Mouse (Mus musculus): ENCODE data around the gene Chpf. TPM values are rescaled to one million over a fixed set of nuclear protein-coding genes. Genes with fewer than 3 reads are reported as not detected.

The Chpf gene
- polyA plus RNA-seq, 1 experiment from 2014 or later: 25.2 TPM

DNA sequence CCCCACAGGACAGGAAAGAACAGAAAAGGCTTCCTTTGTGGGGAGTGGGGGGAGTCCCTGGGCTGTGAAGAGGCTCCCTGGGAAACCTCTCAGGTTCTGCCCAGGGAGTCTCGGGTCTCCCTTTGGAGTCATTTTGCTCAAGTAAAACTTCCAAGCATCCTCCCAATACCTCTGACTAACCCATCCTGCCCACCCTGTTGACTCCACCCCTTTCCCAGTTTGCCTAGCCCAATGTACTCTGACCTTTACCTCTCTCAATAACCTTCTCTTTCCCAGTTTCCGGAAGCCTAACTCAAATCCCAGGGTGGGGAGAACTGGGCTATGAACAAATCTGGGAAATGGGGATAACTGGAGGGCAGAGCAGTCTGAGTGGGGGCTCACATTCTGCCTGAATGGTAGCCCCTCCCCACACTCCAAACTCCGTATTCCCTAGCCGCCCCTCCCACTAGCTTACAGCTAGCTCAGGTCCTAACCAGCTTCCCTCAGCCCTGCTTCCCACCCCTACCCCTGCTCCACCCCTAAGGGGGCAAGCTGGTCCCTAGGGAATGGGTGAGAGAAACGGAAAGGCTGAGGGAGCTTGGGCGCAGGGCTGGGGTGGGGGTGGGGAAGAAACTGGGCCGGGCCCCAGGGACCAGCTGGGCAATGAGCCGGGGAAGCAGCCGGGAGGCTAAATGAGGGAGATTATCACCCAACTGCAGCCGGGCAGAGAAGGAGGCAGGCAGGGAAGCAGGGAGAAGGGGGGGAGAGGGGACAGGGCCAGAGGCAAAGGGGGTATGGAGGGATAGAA lies 31.6 kb downstream of the Chpf start:
- Histone ChIP-seq H3K4me3 (ENCODE audit: low read length) (peak overlapping the region; percentile 22; the same call in 1 of the 2 replicates), H3K4me2 (ENCODE audit: low read depth, low read length) (peak overlapping the region; percentile 37), H3K27me3 (replicated peaks; ENCODE audit: control insufficient read depth, insufficient read depth, low read length) (peaks cover 67% of the 10 kb centered on the region), H3K36me3 (ENCODE audit: control insufficient read depth, insufficient read depth, low read length) (no peaks in the 10 kb centered on the region), H3K27ac (ENCODE audit: low read length) (no peak overlapping the region), H3K9ac (ENCODE audit: low read depth, low read length) (peak overlapping the region; percentile 57), H3K4me1 (ENCODE audit: control insufficient read depth, insufficient read depth, low read length) (peaks cover 52% of the 10 kb centered on the region), H3K9me3 (ENCODE audit: control insufficient read depth, low read length) (no peaks in the 10 kb centered on the region)
- no peak for ATAC-seq
- 6% methylated on average over 10 of the region's 10 CpGs for WGBS

DNA sequence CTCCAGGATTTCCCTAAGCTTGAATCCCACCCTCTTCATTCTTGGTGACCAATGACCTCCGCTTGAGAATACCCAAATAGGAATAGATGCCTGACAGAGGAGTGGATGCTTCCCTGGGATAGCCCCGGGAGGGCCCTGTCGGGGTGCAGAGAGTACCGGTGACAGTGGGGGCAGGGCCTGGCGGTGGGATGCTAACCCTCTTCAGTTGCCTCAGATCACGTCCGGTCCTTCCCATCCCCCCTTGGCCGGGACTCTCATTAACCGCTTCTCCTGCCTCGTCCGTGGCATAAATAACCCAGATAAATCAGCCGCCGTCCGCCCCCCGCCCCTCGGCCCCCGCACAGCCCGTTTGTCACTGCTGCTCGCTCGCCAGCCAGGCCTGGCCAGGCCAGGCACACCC lies 32.5 kb downstream of the Chpf start:
- Histone ChIP-seq H3K36me3 (ENCODE audit: control insufficient read depth, insufficient read depth, low read length) (no peaks in the 10 kb centered on the region), H3K27ac (ENCODE audit: low read length) (no peak overlapping the region; the same call in 1 of the 2 replicates), H3K9ac (ENCODE audit: low read depth, low read length) (no peak overlapping the region; the same call in none of the 2 replicates), H3K9me3 (ENCODE audit: control insufficient read depth, low read length) (no peaks in the 10 kb centered on the region), H3K4me3 (ENCODE audit: low read length) (peak overlapping the region; percentile 2; the same call in 1 of the 2 replicates), H3K27me3 (replicated peaks; ENCODE audit: control insufficient read depth, insufficient read depth, low read length) (peaks cover 61% of the 10 kb centered on the region), H3K4me2 (ENCODE audit: low read depth, low read length) (0 out of 2 replicates have a peak overlapping the region, but pooled peaks have one; percentile 23), H3K4me1 (ENCODE audit: control insufficient read depth, insufficient read depth, low read length) (peaks cover 52% of the 10 kb centered on the region)
- WGBS: 6% methylated on average over 20 of the region's 20 CpGs
- ATAC-seq: peak; percentile 20

DNA sequence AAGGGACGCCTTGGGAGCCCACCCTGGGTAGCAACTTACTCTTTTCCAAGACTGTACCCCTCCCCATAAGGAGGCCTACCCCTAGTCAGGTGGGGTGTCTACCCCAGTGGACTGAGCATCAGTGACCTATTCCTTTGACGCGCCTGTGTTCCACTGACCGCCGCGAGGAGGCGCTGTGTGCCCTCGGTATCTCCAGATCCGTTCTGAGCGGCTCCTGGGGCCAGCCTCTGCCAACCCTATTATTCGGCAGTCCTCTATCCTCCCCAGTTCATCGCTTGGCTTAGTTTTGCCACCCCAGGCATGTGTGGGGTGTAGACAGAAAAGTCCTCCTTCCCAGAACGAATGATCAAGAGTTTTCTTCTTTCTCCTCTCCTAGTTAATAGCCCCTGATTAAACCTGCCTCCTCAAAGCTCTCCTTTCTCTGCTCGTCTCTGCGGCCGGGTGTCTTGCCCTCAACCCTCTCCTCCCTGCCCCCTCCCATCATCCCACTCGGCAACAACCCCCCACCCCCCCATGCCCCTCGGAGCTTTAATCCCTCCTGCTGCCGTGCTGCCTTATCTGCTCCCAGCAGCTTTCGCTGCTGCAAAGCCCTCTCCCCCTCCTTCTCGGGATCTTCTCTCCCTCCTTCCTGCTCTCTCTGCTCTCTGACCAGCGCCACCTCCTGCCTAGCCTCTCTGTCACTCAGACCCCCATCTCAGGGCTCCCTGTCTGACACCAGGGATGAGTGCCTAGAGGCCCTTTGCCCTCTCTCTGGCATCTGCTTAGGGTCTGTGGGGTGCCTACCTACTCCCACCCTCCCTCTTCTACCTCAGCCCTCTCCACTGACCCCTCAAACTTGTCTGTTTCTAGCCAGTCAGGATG lies 33.1 kb downstream of the Chpf start:
- H3K4me2 ChIP-seq (ENCODE audit: low read depth, low read length): peak overlapping the region; percentile 34
- no peaks in the 10 kb centered on the region for H3K36me3 ChIP-seq (ENCODE audit: control insufficient read depth, insufficient read depth, low read length)
- no peak overlapping the region; the same call in 1 of the 2 replicates for H3K27ac ChIP-seq (ENCODE audit: low read length)
- peaks cover 52% of the 10 kb centered on the region for H3K4me1 ChIP-seq (ENCODE audit: control insufficient read depth, insufficient read depth, low read length)
- H3K4me3 ChIP-seq (ENCODE audit: low read length): peak overlapping the region; percentile 11; the same call in 1 of the 2 replicates
- H3K9me3 ChIP-seq (ENCODE audit: control insufficient read depth, low read length): no peaks in the 10 kb centered on the region
- peaks cover 54% of the 10 kb centered on the region for H3K27me3 ChIP-seq (replicated peaks; ENCODE audit: control insufficient read depth, insufficient read depth, low read length)
- peak; percentile 61 for ATAC-seq
- peak overlapping the region; percentile 38 for H3K9ac ChIP-seq (ENCODE audit: low read depth, low read length)
- WGBS: 1% methylated on average over 22 of the region's 22 CpGs

DNA sequence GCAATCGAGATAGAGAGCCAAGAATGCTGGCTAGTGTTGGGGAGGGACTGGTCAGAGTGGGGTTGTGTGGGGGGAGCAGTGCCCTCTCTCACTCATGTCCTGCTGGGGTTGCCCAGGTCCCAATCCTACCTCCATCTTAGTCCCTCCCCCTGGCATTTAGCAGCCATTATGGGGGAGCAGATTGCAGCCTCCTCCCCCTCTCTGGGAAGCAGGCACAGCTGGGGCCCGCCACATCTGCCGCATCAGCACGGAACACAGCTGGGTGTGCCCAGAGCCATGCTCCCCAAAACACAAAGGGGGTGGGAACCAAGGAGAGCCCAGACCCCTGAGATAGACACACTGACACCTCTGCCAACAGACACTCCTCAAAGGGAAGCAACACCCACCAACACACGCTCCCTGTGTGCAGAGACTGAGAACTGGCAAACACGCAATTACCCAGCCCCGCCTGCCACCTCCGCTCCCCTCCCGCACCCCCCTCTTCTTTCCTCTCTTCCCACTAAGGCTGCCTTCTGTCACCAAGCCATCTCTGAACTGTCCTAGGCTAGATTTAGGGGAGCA lies 33.9 kb downstream of the Chpf start:
- Histone ChIP-seq H3K4me3 (ENCODE audit: low read length) (no peak overlapping the region), H3K9me3 (ENCODE audit: control insufficient read depth, low read length) (no peaks in the 10 kb centered on the region), H3K27me3 (replicated peaks; ENCODE audit: control insufficient read depth, insufficient read depth, low read length) (peaks cover 46% of the 10 kb centered on the region), H3K27ac (ENCODE audit: low read length) (no peak overlapping the region), H3K36me3 (ENCODE audit: control insufficient read depth, insufficient read depth, low read length) (0 out of 2 replicates have a peak, but pooled peaks cover 5% of the 10 kb centered on the region), H3K9ac (ENCODE audit: low read depth, low read length) (no peak overlapping the region), H3K4me2 (ENCODE audit: low read depth, low read length) (no peak overlapping the region), H3K4me1 (ENCODE audit: control insufficient read depth, insufficient read depth, low read length) (peaks cover 45% of the 10 kb centered on the region)
- WGBS: 21% methylated on average over 9 of the region's 9 CpGs
- ATAC-seq: 0 out of 2 replicates have a peak, but pooled peaks have one; percentile 7

DNA sequence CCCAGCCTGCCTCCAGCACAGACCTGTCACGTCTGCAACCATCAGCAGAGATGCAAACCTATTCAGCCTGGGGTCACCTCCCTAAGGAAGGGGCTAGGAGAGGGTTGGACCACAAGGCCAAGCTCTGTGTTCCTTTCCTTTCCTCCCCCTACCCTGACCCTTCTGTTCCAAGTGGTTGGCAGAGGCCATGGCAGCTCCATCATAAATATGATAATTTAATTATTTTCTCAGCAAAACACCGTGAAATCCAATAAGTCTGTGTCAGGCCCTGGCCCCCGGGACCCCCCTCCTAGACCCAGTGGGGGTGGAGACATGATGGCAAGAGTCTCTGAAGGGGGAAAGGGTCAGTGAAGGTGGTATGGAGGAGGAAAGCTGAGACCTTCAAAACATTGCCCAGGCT lies 34.9 kb downstream of the Chpf start:
- Histone ChIP-seq H3K4me3 (ENCODE audit: low read length) (no peak overlapping the region), H3K36me3 (ENCODE audit: control insufficient read depth, insufficient read depth, low read length) (0 out of 2 replicates have a peak, but pooled peaks cover 5% of the 10 kb centered on the region), H3K27ac (ENCODE audit: low read length) (no peak overlapping the region), H3K4me2 (ENCODE audit: low read depth, low read length) (no peak overlapping the region), H3K9ac (ENCODE audit: low read depth, low read length) (no peak overlapping the region), H3K9me3 (ENCODE audit: control insufficient read depth, low read length) (no peaks in the 10 kb centered on the region), H3K27me3 (replicated peaks; ENCODE audit: control insufficient read depth, insufficient read depth, low read length) (peaks cover 36% of the 10 kb centered on the region), H3K4me1 (ENCODE audit: control insufficient read depth, insufficient read depth, low read length) (peaks cover 39% of the 10 kb centered on the region)
- no peak for ATAC-seq
- 57% methylated on average over 3 of the region's 3 CpGs for WGBS

DNA sequence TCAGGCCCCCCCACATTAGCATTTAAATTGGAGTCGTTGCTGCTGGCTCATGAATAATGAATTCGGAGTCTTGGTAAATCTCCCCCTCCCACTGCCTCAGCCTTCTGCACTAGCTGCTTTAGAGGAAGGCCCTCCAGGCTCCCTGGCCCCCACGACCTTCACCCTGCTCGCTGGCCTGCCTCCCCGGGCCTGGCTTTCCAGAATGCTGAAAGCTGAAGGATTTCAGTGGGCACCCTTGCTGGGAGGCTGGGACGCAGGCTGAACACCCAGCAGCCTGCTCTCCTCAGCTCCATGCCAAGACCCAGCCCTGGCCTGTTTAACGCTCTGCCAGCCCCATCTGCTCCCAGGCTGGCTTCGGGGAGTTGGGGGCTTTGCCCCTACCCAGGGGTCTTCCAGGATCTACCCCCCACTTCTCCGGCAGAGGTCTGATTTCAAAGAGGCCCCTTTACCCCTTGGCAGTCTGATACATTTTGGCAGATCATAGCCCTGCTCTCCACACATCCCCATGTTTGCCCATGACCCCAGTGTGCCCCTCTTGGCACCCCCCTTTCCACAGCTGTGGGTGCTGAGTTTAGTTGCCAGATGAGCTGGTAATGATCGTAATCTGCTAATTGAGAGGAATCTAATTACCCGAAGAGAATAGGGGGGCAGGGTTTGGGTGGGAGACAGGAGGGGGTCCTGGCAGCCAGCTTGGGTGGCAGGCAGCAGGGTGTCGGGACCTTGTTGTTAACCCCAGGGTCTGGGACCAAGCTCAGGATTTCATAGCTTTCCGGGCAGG lies 35.7 kb downstream of the Chpf start:
- no peak overlapping the region; the same call in 1 of the 2 replicates for H3K27ac ChIP-seq (ENCODE audit: low read length)
- peaks cover 32% of the 10 kb centered on the region for H3K4me1 ChIP-seq (ENCODE audit: control insufficient read depth, insufficient read depth, low read length)
- H3K9me3 ChIP-seq (ENCODE audit: control insufficient read depth, low read length): no peaks in the 10 kb centered on the region
- peaks cover 30% of the 10 kb centered on the region for H3K27me3 ChIP-seq (replicated peaks; ENCODE audit: control insufficient read depth, insufficient read depth, low read length)
- no peak for ATAC-seq
- no peak overlapping the region for H3K9ac ChIP-seq (ENCODE audit: low read depth, low read length)
- no peak overlapping the region for H3K4me2 ChIP-seq (ENCODE audit: low read depth, low read length)
- no peak overlapping the region for H3K4me3 ChIP-seq (ENCODE audit: low read length)
- WGBS: 51% methylated on average over 13 of the region's 13 CpGs
- 0 out of 2 replicates have a peak, but pooled peaks cover 5% of the 10 kb centered on the region for H3K36me3 ChIP-seq (ENCODE audit: control insufficient read depth, insufficient read depth, low read length)

DNA sequence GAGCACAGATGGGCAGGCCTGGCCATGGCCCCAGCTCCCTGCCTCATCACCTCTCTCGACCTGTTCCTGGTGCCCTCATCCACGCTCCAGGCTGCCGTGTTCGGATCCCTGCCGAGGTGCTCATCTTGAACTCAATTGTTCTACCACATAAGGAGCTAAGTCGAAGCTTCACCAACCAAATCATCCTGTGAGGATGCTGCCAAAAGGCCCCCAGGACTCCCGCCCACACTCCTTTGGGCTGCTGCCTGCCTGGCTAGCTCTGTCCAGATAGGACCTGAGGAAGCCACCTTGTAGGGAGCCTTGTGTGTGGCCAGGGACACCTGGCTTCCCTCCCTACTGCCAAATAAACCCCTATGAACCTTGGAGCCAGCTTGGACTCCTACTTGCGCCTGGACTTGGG lies 36.3 kb downstream of the Chpf start:
- WGBS: 61% methylated on average over 8 of the region's 8 CpGs
- no peak for ATAC-seq
- Histone ChIP-seq H3K4me2 (ENCODE audit: low read depth, low read length) (no peak overlapping the region), H3K4me3 (ENCODE audit: low read length) (no peak overlapping the region), H3K9me3 (ENCODE audit: control insufficient read depth, low read length) (no peaks in the 10 kb centered on the region), H3K27ac (ENCODE audit: low read length) (no peak overlapping the region), H3K27me3 (replicated peaks; ENCODE audit: control insufficient read depth, insufficient read depth, low read length) (peaks cover 24% of the 10 kb centered on the region), H3K9ac (ENCODE audit: low read depth, low read length) (no peak overlapping the region), H3K4me1 (ENCODE audit: control insufficient read depth, insufficient read depth, low read length) (peaks cover 28% of the 10 kb centered on the region), H3K36me3 (ENCODE audit: control insufficient read depth, insufficient read depth, low read length) (0 out of 2 replicates have a peak, but pooled peaks cover 5% of the 10 kb centered on the region)

DNA sequence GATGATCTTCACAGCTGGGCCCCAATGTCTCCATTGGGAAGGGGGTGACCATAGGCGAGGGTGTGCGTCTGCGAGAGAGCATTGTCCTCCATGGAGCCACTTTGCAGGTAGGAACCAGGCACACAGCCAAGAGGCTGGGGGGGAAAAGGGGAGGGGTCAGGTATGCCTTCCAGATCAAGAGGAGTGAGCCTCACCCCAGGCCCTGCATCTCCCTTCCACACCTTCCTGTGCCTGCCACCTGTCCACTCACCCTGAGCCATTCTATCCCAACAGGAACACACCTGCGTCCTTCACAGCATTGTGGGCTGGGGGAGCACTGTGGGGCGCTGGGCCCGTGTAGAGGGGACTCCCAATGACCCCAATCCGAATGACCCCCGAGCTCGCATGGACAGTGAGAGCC lies 36.9 kb downstream of the Chpf start:
- 82% methylated on average over 9 of the region's 9 CpGs for WGBS
- H3K27me3 ChIP-seq (replicated peaks; ENCODE audit: control insufficient read depth, insufficient read depth, low read length): peaks cover 18% of the 10 kb centered on the region
- no peaks in the 10 kb centered on the region for H3K9me3 ChIP-seq (ENCODE audit: control insufficient read depth, low read length)
- H3K4me3 ChIP-seq (ENCODE audit: low read length): no peak overlapping the region
- H3K4me2 ChIP-seq (ENCODE audit: low read depth, low read length): no peak overlapping the region
- H3K9ac ChIP-seq (ENCODE audit: low read depth, low read length): no peak overlapping the region
- 0 out of 2 replicates have a peak, but pooled peaks cover 5% of the 10 kb centered on the region for H3K36me3 ChIP-seq (ENCODE audit: control insufficient read depth, insufficient read depth, low read length)
- H3K27ac ChIP-seq (ENCODE audit: low read length): no peak overlapping the region
- ATAC-seq: no peak
- H3K4me1 ChIP-seq (ENCODE audit: control insufficient read depth, insufficient read depth, low read length): peaks cover 27% of the 10 kb centered on the region

Measured in intestine, embryonic 16.5 days (tissue).